Mouse (Mus musculus): Measurements from ENCODE around the gene Evi2. TPM values are rescaled to one million over a fixed set of nuclear protein-coding genes. Genes with fewer than 3 reads are reported as not detected.

Evi2 gene
- total and polyA plus RNA-seq, 3 experiments: 1.2 to 6.2 (median 2.8) TPM

- in situ Hi-C loops (cut with MboI; ENCODE audit: low pct_ligation_motif_present, low pct_unique_long_range_greater_than_20kb, low sequenced_read_pairs) (no loop called here), dilution Hi-C loops (cut with MboI; ENCODE audit: extremely low pct_ligation_motif_present, extremely low pct_unique_long_range_greater_than_20kb, low sequenced_read_pairs) (no loop called here)
- no peak overlapping the region for H3K9ac ChIP-seq (ENCODE audit: insufficient read depth, low read depth)
- no peak overlapping the region for H3K4me3 ChIP-seq (replicated peaks in 1 of 3; ENCODE audit: low read depth in 2 of 3, low read length in 2 of 3, poor library complexity in 1 of 3)
- H3K27me3 ChIP-seq (replicated peaks): no peaks in the 10 kb centered on the region
- peaks cover 13 to 52% of the 10 kb centered on the region in 2 experiments for H3K36me3 ChIP-seq (replicated peaks in 1 of 2; ENCODE audit: control insufficient read depth in 1 of 2, insufficient read depth in 1 of 2, low read length in 1 of 2)
- H3K4me1 ChIP-seq (ENCODE audit: control insufficient read depth in 1 of 2, insufficient read depth in 2 of 2): no peaks in the 10 kb centered on the region
- H3K27ac ChIP-seq (ENCODE audit: insufficient read depth, low read depth): no peak overlapping the region
- no peak for DNase-seq (ENCODE audit: extremely low read depth)
- no peak overlapping the region for H3K4me2 ChIP-seq (ENCODE audit: insufficient read depth, low read depth, poor library complexity, severe bottlenecking)
- TF ChIP-seq HCFC1 (IDR thresholded peaks at IDR 0.05; ENCODE audit: low read depth, low read length) (no peak), MYC (IDR thresholded peaks at IDR 0.05; ENCODE audit: low read depth, low read length) (no peak), USF2 (conservative IDR thresholded peaks at IDR 0.05; ENCODE audit: low read depth, low read length) (no peak), ETS1 (conservative IDR thresholded peaks at IDR 0.05; ENCODE audit: low read depth, low read length) (no peak), USF1 (IDR thresholded peaks at IDR 0.05; ENCODE audit: low read depth, low read length) (no peak), CHD1 (IDR thresholded peaks at IDR 0.05; ENCODE audit: low read depth, low read length) (no peak), ZC3H11A (IDR thresholded peaks at IDR 0.05; ENCODE audit: low read depth, low read length) (no peak), CHD2 (IDR thresholded peaks at IDR 0.05; ENCODE audit: low read length) (no peak), ELF1 (IDR thresholded peaks at IDR 0.05; ENCODE audit: low read depth, low read length) (no peak), SMC3 (IDR thresholded peaks at IDR 0.05; ENCODE audit: low read depth, low read length) (no peak), MAFK (IDR thresholded peaks at IDR 0.05; ENCODE audit: insufficient replicate concordance, low read length) (no peak), BHLHE40 (IDR thresholded peaks at IDR 0.05; ENCODE audit: low read depth, low read length) (no peak), ZMIZ1 (IDR thresholded peaks at IDR 0.05; ENCODE audit: low read depth, low read length) (no peak), ZKSCAN1 (IDR thresholded peaks at IDR 0.05; ENCODE audit: borderline replicate concordance, low read depth, low read length) (no peak), MXI1 (IDR thresholded peaks at IDR 0.05; ENCODE audit: low read depth, low read length) (no peak), JUN (IDR thresholded peaks at IDR 0.05; ENCODE audit: insufficient read depth, low read depth, low read length) (no peak), NRF1 (IDR thresholded peaks at IDR 0.05; ENCODE audit: low read depth, low read length) (no peak), E2F4 (IDR thresholded peaks at IDR 0.05; ENCODE audit: insufficient replicate concordance, low read depth, low read length) (no peak)
- no peaks in the 10 kb centered on the region for H3K79me2 ChIP-seq (replicated peaks; ENCODE audit: control insufficient read depth, extremely low read depth, insufficient read depth, poor library complexity, severe bottlenecking)
- H3K9me3 ChIP-seq (replicated peaks; ENCODE audit: low read length): no peaks in the 10 kb centered on the region
Observed at GRCm38 (mm10) chr11:79468097-79468496, 62.3 kb downstream of the Evi2 start.

Other genes with a start within 250 kb of the Evi2 start
- not detected in 2 replicates for gene Gm9964, start 233.7 kb downstream of the Evi2 start, total RNA-seq (2012; rRNA removed)
- not detected in 2 replicates for gene Gm9964, start 233.7 kb downstream of the Evi2 start, total RNA-seq (2014; rRNA removed)
- not detected in 2 replicates for gene Gm9964, start 233.7 kb downstream of the Evi2 start, polyA plus RNA-seq (2012; ENCODE audit: insufficient read length, low read depth)
- gene Nf1, start 190.9 kb downstream of the Evi2 start, total RNA-seq (2012; rRNA removed): 11.2 and 12.4 TPM in 2 replicates
- 7.3 and 8.2 TPM in 2 replicates for gene Nf1, start 190.9 kb downstream of the Evi2 start, total RNA-seq (2014; rRNA removed)
- gene Nf1, start 190.9 kb downstream of the Evi2 start, polyA plus RNA-seq (2012; ENCODE audit: insufficient read length, low read depth): 15.2 and 19.5 TPM in 2 replicates
- gene Omg, start 26.5 kb downstream of the Evi2 start, total RNA-seq (2012; rRNA removed): 0.13 TPM in 2 replicates
- gene Omg, start 26.5 kb downstream of the Evi2 start, total RNA-seq (2014; rRNA removed): 0.09 TPM in 1 of 2 replicates, not detected in the other
- gene Omg, start 26.5 kb downstream of the Evi2 start, polyA plus RNA-seq (2012; ENCODE audit: insufficient read length, low read depth): 0.17 TPM in 1 of 2 replicates, not detected in the other
- 10.0 and 12.0 TPM in 2 replicates for gene Evi2b, start 6.8 kb downstream of the Evi2 start, total RNA-seq (2012; rRNA removed)
- gene Evi2b, start 6.8 kb downstream of the Evi2 start, total RNA-seq (2014; rRNA removed): 37.9 and 40.5 TPM in 2 replicates
- 86.9 and 105 TPM in 2 replicates for gene Evi2b, start 6.8 kb downstream of the Evi2 start, polyA plus RNA-seq (2012; ENCODE audit: insufficient read length, low read depth)
- gene Evi2a, start within 50 bp of the Evi2 start, total RNA-seq (2012; rRNA removed): 87.4 and 137 TPM in 2 replicates
- 164 and 165 TPM in 2 replicates for gene Evi2a, start within 50 bp of the Evi2 start, total RNA-seq (2014; rRNA removed)
- gene Evi2a, start within 50 bp of the Evi2 start, polyA plus RNA-seq (2012; ENCODE audit: insufficient read length, low read depth): 138 and 140 TPM in 2 replicates
- 41.6 and 49.7 TPM in 2 replicates for gene Rab11fip4, start 60.6 kb upstream of the Evi2 start, total RNA-seq (2012; rRNA removed)
- 11.3 and 13.2 TPM in 2 replicates for gene Rab11fip4, start 60.6 kb upstream of the Evi2 start, total RNA-seq (2014; rRNA removed)
- gene Rab11fip4, start 60.6 kb upstream of the Evi2 start, polyA plus RNA-seq (2012; ENCODE audit: insufficient read length, low read depth): 26.6 and 27.2 TPM in 2 replicates

All from CH12.LX (cell line).